Mouse (Mus musculus): ENCODE measurements around the gene Anks3. TPM values are rescaled to one million over a fixed set of nuclear protein-coding genes. Genes with fewer than 3 reads are reported as not detected.

The Anks3 gene
- total RNA-seq, 1 experiment from 2014 or later = 48.5 TPM

DNA sequence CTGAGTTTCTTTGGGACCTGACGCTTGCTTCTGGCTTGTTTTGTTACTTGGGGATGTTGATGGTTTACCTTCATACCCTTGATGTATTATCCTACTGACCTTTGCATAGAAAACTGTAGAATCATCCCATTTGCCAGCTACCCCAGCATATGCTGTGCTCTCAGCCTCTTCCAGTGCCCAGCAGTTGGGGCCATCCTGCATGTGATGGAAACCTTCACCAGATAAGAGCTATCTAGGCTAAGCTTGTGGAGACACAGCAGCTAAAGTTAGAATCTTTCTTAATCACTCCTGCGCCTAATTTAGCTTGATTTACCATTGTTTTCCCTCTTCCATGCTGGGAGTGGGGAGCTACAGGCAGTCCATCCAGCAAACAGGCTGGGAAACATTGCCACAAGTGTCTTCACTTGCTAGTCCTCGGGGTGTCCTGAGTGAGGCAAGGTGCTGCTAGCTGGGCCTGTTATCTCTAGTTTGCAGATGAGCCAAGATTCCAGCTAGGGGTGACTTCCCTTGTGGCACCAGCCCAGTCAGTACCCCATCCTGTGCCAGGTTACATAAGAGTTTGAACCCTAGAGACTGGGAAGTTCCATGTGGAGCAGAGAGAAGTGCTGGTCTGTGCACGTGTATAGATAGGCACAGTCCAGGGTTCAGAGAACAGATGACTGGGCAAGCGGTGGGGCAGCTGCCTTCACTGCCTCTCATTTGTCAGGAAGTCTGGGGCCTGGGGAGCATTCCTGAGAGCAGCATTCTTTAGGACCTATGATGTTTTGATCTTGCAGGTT, 67.6 kb downstream of the Anks3 start:
- DNase-seq = no peak

DNA sequence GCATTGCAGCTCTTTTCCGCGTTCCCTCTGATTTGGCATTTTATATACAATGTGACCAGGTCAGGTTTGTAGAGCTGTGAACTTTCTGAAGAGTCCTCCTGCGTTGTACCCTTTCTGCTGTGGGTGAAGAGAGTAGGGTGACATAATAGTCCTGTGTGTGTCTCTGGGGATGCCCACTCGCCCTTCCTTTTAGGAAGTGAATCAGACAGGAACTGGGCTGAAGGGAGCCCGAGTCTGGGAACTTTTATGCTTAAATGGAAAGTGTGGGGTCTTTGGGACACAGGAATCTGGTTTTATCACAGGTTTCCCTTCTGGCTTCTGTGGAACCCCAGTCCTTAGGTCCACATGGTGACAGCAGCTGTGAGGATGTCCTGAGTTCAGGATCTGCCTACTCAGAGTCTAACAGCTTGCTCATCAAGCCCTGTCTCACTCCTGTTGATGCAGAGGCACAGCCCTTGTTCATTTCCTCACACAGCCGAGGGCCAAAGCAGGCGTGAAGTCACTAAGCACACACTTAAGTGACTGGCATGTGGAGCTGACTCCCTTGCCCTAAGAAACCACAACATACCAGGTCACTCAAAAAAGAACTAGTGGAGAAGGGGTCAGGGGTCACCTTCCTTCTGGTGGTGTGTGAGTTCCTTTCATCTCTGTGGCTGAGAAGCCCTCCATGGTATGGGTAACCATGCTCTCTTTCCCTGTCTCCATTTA, 69.7 kb downstream of the Anks3 start:
- no peak for DNase-seq

DNA sequence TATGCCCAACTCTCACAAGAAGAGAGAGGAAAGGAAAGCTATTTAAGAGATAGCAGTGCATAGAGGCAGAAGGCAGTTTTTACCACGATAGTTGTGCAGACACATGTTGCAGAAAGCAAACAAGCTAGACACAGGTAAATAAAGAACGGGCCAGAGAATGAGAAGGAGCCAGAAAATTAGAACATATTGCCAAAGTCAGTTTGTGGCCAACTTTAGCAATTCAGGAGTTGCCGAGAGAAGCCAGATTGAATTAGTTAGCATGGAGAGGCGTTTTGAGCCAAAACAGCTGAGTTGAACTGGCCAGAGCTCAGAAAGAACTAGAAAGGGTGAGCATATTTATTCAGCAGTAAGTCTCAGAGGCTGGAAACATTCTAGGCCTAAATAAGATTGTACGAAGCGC, 71.8 kb downstream of the Anks3 start:
- no peak for DNase-seq

Other genes starting within 250 kb of the Anks3 start
- gene Nmral1, start 244.8 kb downstream of the Anks3 start, total RNA-seq (2021) = 7.0 and 9.1 TPM in 2 replicates
- 105 and 106 TPM in 2 replicates for gene Hmox2, start 237.8 kb downstream of the Anks3 start, total RNA-seq (2021)
- 103 and 116 TPM in 2 replicates for gene Cdip1, start 173.9 kb downstream of the Anks3 start, total RNA-seq (2021)
- gene 4930562C15Rik, start 128.8 kb downstream of the Anks3 start, total RNA-seq (2021) = not detected in 2 replicates
- gene Ubald1, start 83.9 kb downstream of the Anks3 start, total RNA-seq (2021) = 41.3 and 44.3 TPM in 2 replicates
- gene Mgrn1, start 78.0 kb downstream of the Anks3 start, total RNA-seq (2021) = 75.1 and 85.4 TPM in 2 replicates
- 63.9 and 76.9 TPM in 2 replicates for gene Nudt16l1, start 25.4 kb downstream of the Anks3 start, total RNA-seq (2021)
- gene Sept12, start 33.6 kb upstream of the Anks3 start, total RNA-seq (2021) = not detected in 2 replicates
- not detected in 2 replicates for gene Smim22, start 43.1 kb upstream of the Anks3 start, total RNA-seq (2021)
- 19.9 and 23.8 TPM in 2 replicates for gene Rogdi, start 49.3 kb upstream of the Anks3 start, total RNA-seq (2021)
- gene Glyr1, start 85.7 kb upstream of the Anks3 start, total RNA-seq (2021) = 106 and 107 TPM in 2 replicates
- gene Ubn1, start 85.9 kb upstream of the Anks3 start, total RNA-seq (2021) = 43.6 and 46.7 TPM in 2 replicates
- 1.5 and 2.2 TPM in 2 replicates for gene Ppl, start 168.2 kb upstream of the Anks3 start, total RNA-seq (2021)
- 0.15 TPM in 1 of 2 replicates, not detected in the other for gene Sec14l5, start 182.9 kb upstream of the Anks3 start, total RNA-seq (2021)
- gene Nagpa, start 239.8 kb upstream of the Anks3 start, total RNA-seq (2021) = 30.8 and 31.5 TPM in 2 replicates